Mouse (Mus musculus) heart, adult 18-20 months (tissue): ENCODE data around the gene Opcml. TPM values are rescaled to one million over a fixed set of nuclear protein-coding genes. Genes with fewer than 3 reads are reported as not detected.

Source experiments
- DNase-seq, 2 experiments: peaks; one replicate each; pipeline ENCODE4 v3.0.0; 2021 to 2022; ENCODE audit warnings: mixed read lengths in 1 of 2
- total RNA-seq, 2 experiments: library from RNA; stranded (reverse); gene quantifications; 2 replicates each; pipeline ENCODE4 v1.2.3; 2021

Gene Opcml
- total RNA-seq, 2 experiments from 2014 or later = 1.1 to 1.2 TPM

- DNase-seq = no peak
Observed at GRCm38 (mm10) chr9:27842806-27843205, 52.2 kb downstream of the Opcml start.

- no peak for DNase-seq
Observed at GRCm38 (mm10) chr9:27871624-27872023, 81.0 kb downstream of the Opcml start.

DNA sequence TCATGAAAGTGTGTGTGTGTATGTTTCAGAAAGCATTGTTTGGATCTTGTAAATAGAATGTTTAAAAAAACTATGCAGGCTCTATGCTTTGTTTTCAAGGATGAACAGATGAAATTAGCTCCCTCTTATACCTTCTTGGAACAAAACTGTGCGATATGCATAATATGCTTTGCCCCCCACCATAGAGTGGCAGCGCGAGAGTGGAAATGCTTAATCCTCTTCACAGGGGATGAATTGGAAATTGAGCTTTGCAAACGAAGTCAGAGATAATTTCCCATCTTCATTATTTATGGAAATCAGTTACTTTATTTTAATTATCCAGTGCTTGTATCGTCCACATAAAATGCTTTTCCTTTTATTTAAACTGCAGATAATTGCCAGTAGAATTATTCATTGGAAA, 99.1 kb downstream of the Opcml start:
- no peak for DNase-seq

DNA sequence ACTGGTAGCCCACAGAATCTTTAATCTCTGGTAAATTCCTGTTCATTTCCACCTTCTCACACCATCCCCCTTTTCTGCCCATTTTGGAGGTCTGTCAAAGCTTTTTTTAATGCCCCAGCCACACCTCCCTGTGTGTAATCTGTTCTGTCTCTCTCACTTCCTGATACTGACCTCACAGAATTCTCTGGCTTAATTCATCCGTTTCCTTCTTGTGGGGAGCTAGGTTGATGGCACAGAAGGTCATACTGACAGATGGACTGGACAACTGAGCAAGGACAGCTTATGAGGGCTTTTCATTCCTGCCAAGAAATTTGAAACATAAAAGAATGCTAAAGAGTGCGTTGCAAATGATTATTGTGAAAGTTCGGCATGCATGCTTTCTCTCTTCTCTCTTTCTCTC, 126.7 kb downstream of the Opcml start:
- DNase-seq = no peak

GRCm38 (mm10) chr9:27923495-27923894, 132.9 kb downstream of the Opcml start:
- no peak for DNase-seq

GRCm38 (mm10) chr9:27923945-27924825, 133.6 kb downstream of the Opcml start:
- no peak for DNase-seq

GRCm38 (mm10) chr9:27925650-27926049, 135.1 kb downstream of the Opcml start:
- no peak for DNase-seq

DNA sequence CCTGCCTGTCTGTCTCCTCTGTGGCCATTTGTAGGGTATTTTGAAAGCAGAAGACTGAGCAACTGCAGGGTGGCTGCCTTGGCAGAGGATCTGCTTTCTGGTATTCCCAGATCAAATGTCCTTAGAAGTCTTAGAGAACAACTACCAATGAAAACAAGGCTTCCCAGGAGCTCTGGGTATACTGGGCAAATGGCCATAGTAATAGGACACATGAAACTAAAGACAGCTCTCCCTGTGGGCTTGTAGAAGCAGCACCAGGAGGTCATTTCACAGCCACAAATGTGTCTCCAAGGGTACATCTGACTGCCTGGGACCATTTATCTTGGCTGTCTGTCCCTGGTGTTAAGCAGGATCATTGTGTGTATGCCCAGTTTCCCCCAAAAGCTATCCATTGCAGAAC, 146.7 kb downstream of the Opcml start:
- no peak for DNase-seq

DNA sequence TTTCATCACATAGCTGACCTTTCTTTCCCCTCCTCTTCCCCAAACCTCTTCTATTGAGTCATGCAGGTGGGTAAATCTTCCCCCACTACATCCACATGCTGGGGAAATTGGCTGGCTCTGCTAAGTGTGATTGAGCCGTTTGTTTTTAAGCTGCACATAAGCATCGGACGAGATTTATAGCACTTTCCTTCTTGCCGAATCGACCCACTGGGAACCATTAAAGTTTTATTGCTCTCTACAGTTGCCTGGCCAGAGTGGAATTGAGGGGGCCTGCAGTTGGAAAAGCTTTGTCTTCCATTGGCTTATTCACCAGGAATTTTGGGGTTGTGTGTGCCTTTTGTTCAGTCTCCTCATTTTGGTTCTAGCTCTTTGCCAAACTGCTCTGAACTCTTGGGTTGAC, 147.1 kb downstream of the Opcml start:
- no peak for DNase-seq

DNA sequence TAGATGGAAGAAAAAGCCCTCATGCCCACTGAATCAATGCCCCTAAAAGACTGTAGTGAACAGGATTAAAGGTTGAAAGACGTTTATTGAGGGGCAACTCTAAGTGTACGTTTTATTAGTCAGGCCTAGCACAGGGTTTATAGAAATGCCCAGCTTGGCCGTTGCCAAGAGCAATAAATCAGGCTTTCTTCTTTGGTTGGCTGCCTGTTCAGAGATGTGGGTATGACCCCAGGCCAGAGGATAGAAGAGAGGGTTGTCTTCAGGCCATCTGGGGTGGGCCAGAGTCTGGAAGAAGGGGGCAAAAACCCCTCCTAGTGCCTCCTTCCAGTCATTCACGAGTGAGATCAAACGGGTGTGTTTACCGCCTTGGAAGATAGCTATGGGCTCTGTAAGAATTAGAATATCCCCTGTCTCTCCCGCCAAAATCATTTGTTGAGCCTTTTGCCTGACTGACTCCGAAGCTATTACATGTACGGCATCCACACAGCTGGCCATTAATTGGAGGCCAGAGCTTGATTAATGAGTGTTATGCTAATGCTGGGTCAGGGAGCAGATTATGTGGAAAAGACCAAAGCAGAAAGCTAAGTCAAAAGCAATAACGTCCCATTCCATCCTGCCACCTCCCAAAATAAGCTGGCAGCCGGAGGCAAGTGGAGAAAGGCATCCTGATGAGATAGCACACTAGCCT, 154.9 kb downstream of the Opcml start:
- DNase-seq = no peak

- DNase-seq = no peak
Observed at GRCm38 (mm10) chr9:27951110-27951509, 160.5 kb downstream of the Opcml start.

- DNase-seq = no peak
Observed at GRCm38 (mm10) chr9:27961682-27962081, 171.1 kb downstream of the Opcml start.

GRCm38 (mm10) chr9:27963385-27963784, 172.8 kb downstream of the Opcml start:
- no peak for DNase-seq

GRCm38 (mm10) chr9:27964902-27965550, 174.5 kb downstream of the Opcml start:
- DNase-seq = no peak

DNA sequence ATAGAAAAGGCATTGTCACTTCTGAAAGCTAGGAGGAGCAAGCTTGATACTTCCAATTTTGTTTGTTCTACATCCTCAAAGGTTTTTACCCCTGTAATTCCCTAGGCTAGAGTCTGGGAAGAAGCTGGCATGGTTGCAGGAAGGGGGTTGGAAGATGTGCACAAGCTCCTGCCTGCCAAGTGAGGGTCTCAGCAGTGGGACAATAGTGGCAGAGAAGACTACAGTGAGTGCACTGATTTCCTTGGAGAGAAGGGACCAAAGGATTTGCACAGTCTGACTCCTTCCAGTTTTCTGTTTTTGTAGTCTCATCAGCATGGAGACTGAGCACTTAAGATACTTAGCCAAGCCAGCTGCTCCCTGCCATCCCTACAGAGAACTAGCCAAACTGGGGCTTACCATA, 177.7 kb downstream of the Opcml start:
- DNase-seq = no peak

DNA sequence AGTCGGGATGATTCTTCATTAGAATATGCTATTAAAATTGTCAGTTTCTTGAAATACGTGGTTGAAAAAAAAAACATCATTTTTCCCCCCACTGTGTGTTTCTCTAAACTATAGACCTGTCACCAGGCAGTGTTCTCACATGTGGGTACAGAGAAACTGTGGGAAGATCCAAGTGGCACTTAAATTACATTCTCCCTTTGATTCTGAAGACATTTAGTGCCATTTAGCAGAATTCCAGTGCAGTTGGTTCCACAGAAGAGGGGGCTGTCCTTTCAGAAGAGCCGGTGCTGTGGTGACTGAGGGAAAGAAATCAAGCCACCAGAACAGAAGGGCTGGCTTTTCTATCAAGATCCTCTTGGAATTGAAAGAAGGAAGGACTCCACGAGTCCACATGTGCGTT, 181.7 kb downstream of the Opcml start:
- DNase-seq = no peak

- DNase-seq = no peak
Observed at GRCm38 (mm10) chr9:27982576-27982975, 192.0 kb downstream of the Opcml start.

- DNase-seq = no peak
Observed at GRCm38 (mm10) chr9:27986604-27987588, 196.3 kb downstream of the Opcml start.

DNA sequence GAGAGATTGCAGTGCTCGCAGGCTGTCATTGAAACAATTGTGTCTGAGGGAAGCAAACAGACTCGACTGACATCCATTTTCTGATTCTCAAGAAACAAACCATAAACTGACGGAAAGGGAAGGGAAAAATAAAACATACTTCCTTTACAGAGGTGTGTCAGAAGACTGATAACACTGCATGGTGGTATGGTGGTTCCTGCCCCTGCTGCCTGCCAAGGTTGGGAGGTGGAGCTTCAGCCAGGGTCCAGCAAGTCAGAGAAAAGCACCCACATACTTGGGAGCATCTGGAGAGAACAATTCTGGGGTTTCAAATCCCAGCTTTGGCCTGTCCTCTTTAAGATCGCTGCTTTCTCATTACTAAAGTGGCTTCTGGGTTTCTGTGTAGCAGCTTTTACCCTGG, 201.0 kb downstream of the Opcml start:
- DNase-seq = no peak

DNA sequence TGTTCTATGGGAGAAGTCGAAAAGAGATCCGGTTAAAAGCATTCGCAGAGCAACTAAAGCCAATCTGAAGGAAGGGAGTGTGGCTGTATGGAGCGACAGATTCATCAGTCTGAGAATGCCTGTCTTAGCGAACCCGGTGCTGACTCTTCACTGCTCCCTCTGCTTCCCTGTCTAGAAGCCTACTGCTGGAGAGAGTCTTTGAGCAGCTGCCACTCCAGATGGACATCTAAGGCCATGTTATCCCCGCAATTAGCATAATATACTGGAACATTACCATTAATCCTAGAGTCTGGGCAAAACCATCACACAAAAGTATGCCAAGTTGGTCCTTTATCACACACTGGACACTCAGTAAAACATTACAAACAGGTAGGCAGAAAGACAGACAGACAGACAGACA, 206.0 kb downstream of the Opcml start:
- no peak for DNase-seq

- no peak for DNase-seq
Observed at GRCm38 (mm10) chr9:27998767-27999166, 208.2 kb downstream of the Opcml start.

DNA sequence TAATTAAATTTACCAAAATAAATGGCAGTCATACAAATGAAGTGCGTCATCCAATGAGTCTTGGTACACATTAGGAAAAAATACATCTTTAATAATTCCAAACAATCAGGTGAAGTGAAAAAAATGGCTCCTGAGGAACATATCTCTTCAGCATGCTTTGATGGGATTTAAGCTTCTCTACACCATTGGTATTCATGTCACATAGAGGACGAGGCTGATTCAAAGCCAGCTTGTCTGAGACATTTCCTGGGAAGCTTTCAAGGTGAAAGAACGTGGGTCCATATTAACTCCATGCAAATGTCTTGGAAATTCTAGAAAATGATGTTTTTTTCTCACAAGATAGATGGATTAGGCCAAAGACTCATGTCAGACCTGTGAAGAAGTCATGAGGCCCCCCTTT, 212.6 kb downstream of the Opcml start:
- no peak for DNase-seq
